Mouse (Mus musculus) thymus, adult 2 months (tissue): ENCODE results near the gene Pnpla2.

ENCODE experiments used
- CTCF ChIP-seq: fragments of 200-500 bp; IDR thresholded peaks from 2 replicates; pipeline ENCODE4 v1.5.1; 2012; ENCODE audit warnings: mild to moderate bottlenecking, control low read depth, low read length, moderate library complexity, borderline replicate concordance; ENCODE audit not compliant: control insufficient read depth, poor library complexity, insufficient read depth; ENCODE audit errors: extremely low read depth
- POLR2A ChIP-seq: fragments of 200-500 bp; IDR thresholded peaks from 2 replicates; pipeline ENCODE4 v1.6.1; 2012; ENCODE audit warnings: mild to moderate bottlenecking, low read length, control low read depth, moderate library complexity; ENCODE audit not compliant: control insufficient read depth, poor library complexity, insufficient read depth; ENCODE audit errors: extremely low read depth

DNA sequence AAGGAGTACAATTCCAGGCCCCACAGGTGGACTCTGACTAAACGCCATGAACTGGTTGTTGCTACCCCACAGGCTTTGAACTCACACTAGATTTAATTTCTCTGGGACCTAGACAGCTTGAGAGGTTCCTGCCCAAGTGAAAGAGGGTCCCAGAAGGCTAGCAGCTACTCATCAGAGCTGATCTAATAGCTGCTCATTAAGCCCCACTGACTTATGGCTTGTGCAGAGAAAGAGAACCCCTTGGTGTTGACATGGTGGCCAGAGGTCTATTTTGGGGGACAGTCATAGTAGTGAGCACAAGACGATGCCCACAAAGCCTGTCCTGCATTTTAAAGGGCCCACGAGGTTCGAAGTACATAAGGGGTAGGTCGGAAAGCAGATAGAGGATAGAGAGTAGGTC lies 19.2 kb downstream of the Pnpla2 start:
- no peak for TF ChIP-seq POLR2A
- TF ChIP-seq CTCF = no peak
